Mouse (Mus musculus): ENCODE results near the gene Gm21822.
"Not testable (repeated sequence)": the region's sequence is repeated elsewhere in the genome, so short reads cannot be mapped to it uniquely, and the experiment has no call there.

The Gm21822 gene

GRCm38 (mm10) chrY:18654182-18654581, at the start of gene Gm21822:
Gm21822 (plus strand) TSS chrY:18654482.
- not testable (repeated sequence) for DNase-seq (ENCODE audit: low spot score in 2 of 2)
